Mouse (Mus musculus): ENCODE data around the gene Wnk2. TPM values are rescaled to one million over a fixed set of nuclear protein-coding genes. Genes with fewer than 3 reads are reported as not detected.

Gene Wnk2
- polyA plus RNA-seq, 1 experiment from 2014 or later = 20.8 TPM

- H3K4me2 ChIP-seq (ENCODE audit: low read length) = no peak overlapping the region
- 85% methylated on average over 14 of the region's 14 CpGs for WGBS
- H3K9me3 ChIP-seq (replicated peaks; ENCODE audit: control insufficient read depth, low read length, poor library complexity, severe bottlenecking) = no peaks in the 10 kb centered on the region
- H3K4me3 ChIP-seq (ENCODE audit: low read depth, low read length) = no peak overlapping the region
- H3K4me1 ChIP-seq (ENCODE audit: control insufficient read depth, insufficient read depth, low read length) = no peaks in the 10 kb centered on the region
- no peaks in the 10 kb centered on the region for H3K27me3 ChIP-seq (ENCODE audit: control insufficient read depth, insufficient read depth, low read depth, low read length)
- no peak overlapping the region for H3K27ac ChIP-seq (ENCODE audit: low read length)
- no peak overlapping the region for H3K9ac ChIP-seq (ENCODE audit: low read depth, low read length)
- H3K36me3 ChIP-seq (ENCODE audit: control insufficient read depth, insufficient read depth, low read length) = no peaks in the 10 kb centered on the region; the same call in 1 of the 2 replicates
- no peak for ATAC-seq
Measured at GRCm38 (mm10) chr13:49114921-49115320, 32.9 kb downstream of the Wnk2 start.

- WGBS = 79% methylated on average over 4 of the region's 4 CpGs
Measured at GRCm38 (mm10) chr13:49114116-49114515, 33.7 kb downstream of the Wnk2 start.

GRCm38 (mm10) chr13:49113345-49113744 is 34.5 kb downstream of the Wnk2 start:
- no peaks in the 10 kb centered on the region for H3K9me3 ChIP-seq (replicated peaks; ENCODE audit: control insufficient read depth, low read length, poor library complexity, severe bottlenecking)
- 77% methylated on average over 4 of the region's 4 CpGs for WGBS
- H3K36me3 ChIP-seq (ENCODE audit: control insufficient read depth, insufficient read depth, low read length) = no peaks in the 10 kb centered on the region; the same call in 1 of the 2 replicates
- no peak overlapping the region for H3K9ac ChIP-seq (ENCODE audit: low read depth, low read length)
- H3K4me1 ChIP-seq (ENCODE audit: control insufficient read depth, insufficient read depth, low read length) = no peaks in the 10 kb centered on the region
- ATAC-seq = no peak
- H3K4me3 ChIP-seq (ENCODE audit: low read depth, low read length) = no peak overlapping the region
- no peak overlapping the region for H3K27ac ChIP-seq (ENCODE audit: low read length)
- H3K4me2 ChIP-seq (ENCODE audit: low read length) = no peak overlapping the region
- no peaks in the 10 kb centered on the region for H3K27me3 ChIP-seq (ENCODE audit: control insufficient read depth, insufficient read depth, low read depth, low read length)

More at GRCm38 (mm10) chr13:49114116-49114515, 33.7 kb downstream of the Wnk2 start:
- Histone ChIP-seq H3K27ac (ENCODE audit: low read length) (no peak overlapping the region), H3K4me2 (ENCODE audit: low read length) (no peak overlapping the region), H3K27me3 (ENCODE audit: control insufficient read depth, insufficient read depth, low read depth, low read length) (no peaks in the 10 kb centered on the region), H3K4me3 (ENCODE audit: low read depth, low read length) (no peak overlapping the region), H3K4me1 (ENCODE audit: control insufficient read depth, insufficient read depth, low read length) (no peaks in the 10 kb centered on the region), H3K9me3 (replicated peaks; ENCODE audit: control insufficient read depth, low read length, poor library complexity, severe bottlenecking) (no peaks in the 10 kb centered on the region), H3K9ac (ENCODE audit: low read depth, low read length) (no peak overlapping the region), H3K36me3 (ENCODE audit: control insufficient read depth, insufficient read depth, low read length) (no peaks in the 10 kb centered on the region; the same call in 1 of the 2 replicates)
- 0 out of 2 replicates have a peak, but pooled peaks have one; percentile 11 for ATAC-seq

- WGBS = 89% methylated on average over 8 of the region's 8 CpGs
- H3K4me3 ChIP-seq (ENCODE audit: low read depth, low read length) = no peak overlapping the region
- no peaks in the 10 kb centered on the region for H3K9me3 ChIP-seq (replicated peaks; ENCODE audit: control insufficient read depth, low read length, poor library complexity, severe bottlenecking)
- H3K27me3 ChIP-seq (ENCODE audit: control insufficient read depth, insufficient read depth, low read depth, low read length) = no peaks in the 10 kb centered on the region
- no peak overlapping the region for H3K4me2 ChIP-seq (ENCODE audit: low read length)
- H3K4me1 ChIP-seq (ENCODE audit: control insufficient read depth, insufficient read depth, low read length) = no peaks in the 10 kb centered on the region
- H3K9ac ChIP-seq (ENCODE audit: low read depth, low read length) = no peak overlapping the region
- H3K36me3 ChIP-seq (ENCODE audit: control insufficient read depth, insufficient read depth, low read length) = no peaks in the 10 kb centered on the region
- ATAC-seq = no peak
- H3K27ac ChIP-seq (ENCODE audit: low read length) = no peak overlapping the region
Measured at GRCm38 (mm10) chr13:49112652-49113051, 35.2 kb downstream of the Wnk2 start.

- Histone ChIP-seq H3K27me3 (ENCODE audit: control insufficient read depth, insufficient read depth, low read depth, low read length) (no peaks in the 10 kb centered on the region), H3K27ac (ENCODE audit: low read length) (no peak overlapping the region), H3K4me3 (ENCODE audit: low read depth, low read length) (no peak overlapping the region), H3K36me3 (ENCODE audit: control insufficient read depth, insufficient read depth, low read length) (no peaks in the 10 kb centered on the region), H3K4me1 (ENCODE audit: control insufficient read depth, insufficient read depth, low read length) (no peaks in the 10 kb centered on the region), H3K9ac (ENCODE audit: low read depth, low read length) (no peak overlapping the region), H3K9me3 (replicated peaks; ENCODE audit: control insufficient read depth, low read length, poor library complexity, severe bottlenecking) (no peaks in the 10 kb centered on the region; the same call in 1 of the 2 replicates), H3K4me2 (ENCODE audit: low read length) (no peak overlapping the region)
- ATAC-seq = no peak
- WGBS = 82% methylated on average over 3 of the region's 3 CpGs
Measured at GRCm38 (mm10) chr13:49109665-49110064, 38.1 kb downstream of the Wnk2 start.

GRCm38 (mm10) chr13:49108119-49108846 is 39.5 kb downstream of the Wnk2 start:
- peaks cover 3% of the 10 kb centered on the region; the same call in 1 of the 2 replicates for H3K4me1 ChIP-seq (ENCODE audit: control insufficient read depth, insufficient read depth, low read length)

GRCm38 (mm10) chr13:49103913-49104312 is 43.9 kb downstream of the Wnk2 start:
- no peak for ATAC-seq
- no peaks in the 10 kb centered on the region; the same call in 1 of the 2 replicates for H3K9me3 ChIP-seq (replicated peaks; ENCODE audit: control insufficient read depth, low read length, poor library complexity, severe bottlenecking)
- H3K4me3 ChIP-seq (ENCODE audit: low read depth, low read length) = no peak overlapping the region
- H3K4me2 ChIP-seq (ENCODE audit: low read length) = no peak overlapping the region
- peaks cover 7% of the 10 kb centered on the region; the same call in 1 of the 2 replicates for H3K4me1 ChIP-seq (ENCODE audit: control insufficient read depth, insufficient read depth, low read length)
- 90% methylated on average over 1 of the region's 1 CpGs for WGBS
- peak overlapping the region; percentile 42; the same call in 1 of the 2 replicates for H3K27ac ChIP-seq (ENCODE audit: low read length)
- H3K36me3 ChIP-seq (ENCODE audit: control insufficient read depth, insufficient read depth, low read length) = peaks cover 10% of the 10 kb centered on the region
- no peak overlapping the region for H3K9ac ChIP-seq (ENCODE audit: low read depth, low read length)
- H3K27me3 ChIP-seq (ENCODE audit: control insufficient read depth, insufficient read depth, low read depth, low read length) = no peaks in the 10 kb centered on the region

More at GRCm38 (mm10) chr13:49108119-49108846, 39.5 kb downstream of the Wnk2 start:
- WGBS = 86% methylated on average over 8 of the region's 8 CpGs
- ATAC-seq = no peak
- H3K9ac ChIP-seq (ENCODE audit: low read depth, low read length) = no peak overlapping the region
- no peak overlapping the region for H3K27ac ChIP-seq (ENCODE audit: low read length)
- no peak overlapping the region for H3K4me3 ChIP-seq (ENCODE audit: low read depth, low read length)
- H3K9me3 ChIP-seq (replicated peaks; ENCODE audit: control insufficient read depth, low read length, poor library complexity, severe bottlenecking) = no peaks in the 10 kb centered on the region; the same call in 1 of the 2 replicates
- H3K27me3 ChIP-seq (ENCODE audit: control insufficient read depth, insufficient read depth, low read depth, low read length) = no peaks in the 10 kb centered on the region
- H3K36me3 ChIP-seq (ENCODE audit: control insufficient read depth, insufficient read depth, low read length) = no peaks in the 10 kb centered on the region
- no peak overlapping the region for H3K4me2 ChIP-seq (ENCODE audit: low read length)

- no peaks in the 10 kb centered on the region; the same call in 1 of the 2 replicates for H3K9me3 ChIP-seq (replicated peaks; ENCODE audit: control insufficient read depth, low read length, poor library complexity, severe bottlenecking)
- H3K36me3 ChIP-seq (ENCODE audit: control insufficient read depth, insufficient read depth, low read length) = peaks cover 10% of the 10 kb centered on the region
- WGBS = 70% methylated on average over 7 of the region's 7 CpGs
- no peak overlapping the region for H3K4me2 ChIP-seq (ENCODE audit: low read length)
- peak overlapping the region; percentile 42 for H3K27ac ChIP-seq (ENCODE audit: low read length)
- H3K4me3 ChIP-seq (ENCODE audit: low read depth, low read length) = no peak overlapping the region
- H3K27me3 ChIP-seq (ENCODE audit: control insufficient read depth, insufficient read depth, low read depth, low read length) = no peaks in the 10 kb centered on the region
- H3K4me1 ChIP-seq (ENCODE audit: control insufficient read depth, insufficient read depth, low read length) = peaks cover 7% of the 10 kb centered on the region; the same call in 1 of the 2 replicates
- ATAC-seq = no peak
- no peak overlapping the region for H3K9ac ChIP-seq (ENCODE audit: low read depth, low read length)
Measured at GRCm38 (mm10) chr13:49103235-49103634, 44.6 kb downstream of the Wnk2 start.

GRCm38 (mm10) chr13:49100417-49100816 is 47.4 kb downstream of the Wnk2 start:
- Histone ChIP-seq H3K4me3 (ENCODE audit: low read depth, low read length) (no peak overlapping the region), H3K9ac (ENCODE audit: low read depth, low read length) (no peak overlapping the region), H3K4me1 (ENCODE audit: control insufficient read depth, insufficient read depth, low read length) (peaks cover 7% of the 10 kb centered on the region; the same call in 1 of the 2 replicates), H3K9me3 (replicated peaks; ENCODE audit: control insufficient read depth, low read length, poor library complexity, severe bottlenecking) (no peaks in the 10 kb centered on the region), H3K36me3 (ENCODE audit: control insufficient read depth, insufficient read depth, low read length) (peaks cover 15% of the 10 kb centered on the region), H3K27me3 (ENCODE audit: control insufficient read depth, insufficient read depth, low read depth, low read length) (no peaks in the 10 kb centered on the region), H3K4me2 (ENCODE audit: low read length) (no peak overlapping the region), H3K27ac (ENCODE audit: low read length) (peak overlapping the region; percentile 39; the same call in 1 of the 2 replicates)
- WGBS = 68% methylated on average over 1 of the region's 1 CpGs
- ATAC-seq = peak; percentile 73

Data from midbrain, embryonic 16.5 days (tissue).